Mouse (Mus musculus) ES-E14 (cell line): ENCODE results near the gene Kyat3.

Source experiments
- CHD2 ChIP-seq: IDR thresholded peaks from 2 replicates; pipeline ENCODE4 v1.6.1; 2014; ENCODE audit warnings: mild to moderate bottlenecking, low read depth, low read length, inconsistent platforms
- HCFC1 ChIP-seq: IDR thresholded peaks from 2 replicates; pipeline ENCODE4 v1.6.1; 2012; ENCODE audit warnings: low read length, inconsistent platforms, borderline replicate concordance; ENCODE audit not compliant: insufficient read depth
- MAFK ChIP-seq: IDR thresholded peaks from 2 replicates; pipeline ENCODE4 v1.6.1; 2014; ENCODE audit warnings: mild to moderate bottlenecking, low read depth, low read length, inconsistent platforms; ENCODE audit not compliant: insufficient read depth
- ZC3H11A ChIP-seq: IDR thresholded peaks from 2 replicates; pipeline ENCODE4 v1.6.1; 2012; ENCODE audit warnings: low read depth, mild to moderate bottlenecking, inconsistent platforms, low read length, borderline replicate concordance
- ZNF384 ChIP-seq: IDR thresholded peaks from 2 replicates; pipeline ENCODE4 v1.6.1; 2012; ENCODE audit warnings: low read depth, low read length, inconsistent platforms

GRCm38 (mm10) chr3:142747673-142748072, 46.8 kb downstream of the Kyat3 start:
- TF ChIP-seq CHD2 (no peak), ZNF384 (no peak), MAFK (no peak), ZC3H11A (no peak), HCFC1 (no peak)
